Mouse (Mus musculus): ENCODE results near the gene Meis1. TPM values are rescaled to one million over a fixed set of nuclear protein-coding genes. Genes with fewer than 3 reads are reported as not detected.

The Meis1 gene
- total RNA-seq, 2 experiments from 2014 or later: 1.8 to 1.9 TPM

GRCm38 (mm10) chr11:18876886-18877625 is 141.7 kb downstream of the Meis1 start:
- no peak overlapping the region for H3K27ac ChIP-seq
- peak; percentile 61 for TF ChIP-seq CTCF (conservative IDR thresholded peaks at IDR 0.05)
- no peak overlapping the region; the same call in 1 of the 2 replicates for H3K4me3 ChIP-seq
- no peak for DNase-seq (ENCODE audit: low spot score in 2 of 2)

- no peak for TF ChIP-seq CTCF (conservative IDR thresholded peaks at IDR 0.05)
- no peak overlapping the region for H3K27ac ChIP-seq
Observed at GRCm38 (mm10) chr11:18875911-18876885, 142.6 kb downstream of the Meis1 start.

GRCm38 (mm10) chr11:18875001-18875902 is 143.5 kb downstream of the Meis1 start:
- DNase-seq (ENCODE audit: low spot score in 2 of 2): no peak
- no peak for TF ChIP-seq CTCF (conservative IDR thresholded peaks at IDR 0.05)
- Histone ChIP-seq H3K27ac (no peak overlapping the region), H3K4me3 (no peak overlapping the region)

More at GRCm38 (mm10) chr11:18875911-18876885, 142.6 kb downstream of the Meis1 start:
- DNase-seq (ENCODE audit: low spot score in 2 of 2): no peak
- no peak overlapping the region for H3K4me3 ChIP-seq

DNA sequence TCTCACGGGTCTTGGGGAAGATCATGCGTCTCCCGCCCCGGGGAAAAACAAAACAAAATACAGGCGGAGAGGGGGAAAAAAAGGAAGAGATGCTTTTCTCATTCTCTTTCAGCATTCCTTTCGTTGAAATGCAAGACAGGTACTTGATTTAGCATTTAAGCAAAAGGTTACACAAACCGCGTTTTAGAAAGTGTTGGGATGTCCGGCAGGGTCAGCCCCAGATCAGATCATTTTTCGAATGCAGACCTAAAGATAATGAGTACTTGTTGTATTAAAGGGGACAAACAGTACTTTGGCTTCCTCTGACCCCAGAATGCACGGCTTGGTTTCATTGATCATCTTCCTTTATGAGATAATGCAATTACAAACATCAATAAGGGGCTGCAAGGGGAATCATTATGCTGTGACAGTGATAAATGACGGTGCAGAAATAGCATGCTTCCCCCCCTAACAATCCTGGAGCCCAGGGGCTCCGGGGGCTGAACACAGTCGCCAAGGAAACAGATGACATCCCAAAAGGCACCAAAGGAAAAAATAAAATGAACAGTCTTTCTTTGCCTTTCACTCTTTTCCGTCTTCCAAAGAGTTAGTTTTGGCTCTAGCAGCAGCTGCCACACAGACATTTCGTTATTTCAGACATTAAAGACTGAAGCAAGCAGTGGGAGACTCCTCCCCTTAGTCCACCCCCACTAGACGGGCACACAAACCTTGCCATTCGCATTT is 144.3 kb downstream of the Meis1 start:
- no peak for TF ChIP-seq CTCF (conservative IDR thresholded peaks at IDR 0.05)
- H3K27ac ChIP-seq: no peak overlapping the region
- DNase-seq (ENCODE audit: low spot score in 2 of 2): no peak
- no peak overlapping the region for H3K4me3 ChIP-seq

- TF ChIP-seq CTCF (conservative IDR thresholded peaks at IDR 0.05): no peak
- Histone ChIP-seq H3K4me3 (no peak overlapping the region), H3K27ac (no peak overlapping the region)
- DNase-seq (ENCODE audit: low spot score in 2 of 2): no peak
Observed at GRCm38 (mm10) chr11:18873451-18874277, 145.1 kb downstream of the Meis1 start.

GRCm38 (mm10) chr11:18872793-18873192 is 146.0 kb downstream of the Meis1 start:
- Histone ChIP-seq H3K4me3 (no peak overlapping the region), H3K27ac (no peak overlapping the region)
- no peak for DNase-seq (ENCODE audit: low spot score in 2 of 2)
- TF ChIP-seq CTCF (conservative IDR thresholded peaks at IDR 0.05): no peak

DNA sequence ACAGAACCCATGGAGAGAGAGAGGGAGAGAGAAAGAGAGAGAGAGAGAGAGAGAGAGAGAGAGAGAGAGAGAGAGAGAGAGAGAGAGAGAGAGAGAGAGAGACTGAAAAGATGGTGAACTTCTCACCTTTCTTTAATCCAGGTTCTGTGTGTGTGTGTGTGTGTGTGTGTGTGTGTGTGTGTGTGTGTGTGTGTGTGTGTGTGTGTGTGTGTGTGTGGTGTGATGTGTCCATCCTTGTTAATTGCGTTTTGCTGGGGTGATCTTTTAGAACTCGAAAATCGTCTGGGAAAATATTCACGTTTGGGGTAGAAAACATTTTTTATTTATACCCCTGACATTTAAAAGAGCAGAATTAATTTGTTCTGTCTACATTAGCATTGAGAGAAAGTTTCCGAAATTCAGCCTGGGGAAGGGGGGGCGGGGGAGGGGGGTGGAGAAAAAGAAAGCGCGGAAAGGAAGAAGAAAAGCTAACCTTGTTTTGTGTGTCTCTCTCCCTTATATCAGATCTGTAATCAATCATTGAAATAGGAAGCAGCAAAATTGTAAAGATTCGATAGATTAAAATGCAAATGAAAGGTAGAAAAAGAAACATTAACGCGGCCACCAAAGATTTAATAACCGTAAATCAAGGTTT is 146.6 kb downstream of the Meis1 start:
- DNase-seq (ENCODE audit: low spot score in 2 of 2): no peak
- no peak for TF ChIP-seq CTCF (conservative IDR thresholded peaks at IDR 0.05)
- Histone ChIP-seq H3K4me3 (no peak overlapping the region), H3K27ac (no peak overlapping the region)

DNA sequence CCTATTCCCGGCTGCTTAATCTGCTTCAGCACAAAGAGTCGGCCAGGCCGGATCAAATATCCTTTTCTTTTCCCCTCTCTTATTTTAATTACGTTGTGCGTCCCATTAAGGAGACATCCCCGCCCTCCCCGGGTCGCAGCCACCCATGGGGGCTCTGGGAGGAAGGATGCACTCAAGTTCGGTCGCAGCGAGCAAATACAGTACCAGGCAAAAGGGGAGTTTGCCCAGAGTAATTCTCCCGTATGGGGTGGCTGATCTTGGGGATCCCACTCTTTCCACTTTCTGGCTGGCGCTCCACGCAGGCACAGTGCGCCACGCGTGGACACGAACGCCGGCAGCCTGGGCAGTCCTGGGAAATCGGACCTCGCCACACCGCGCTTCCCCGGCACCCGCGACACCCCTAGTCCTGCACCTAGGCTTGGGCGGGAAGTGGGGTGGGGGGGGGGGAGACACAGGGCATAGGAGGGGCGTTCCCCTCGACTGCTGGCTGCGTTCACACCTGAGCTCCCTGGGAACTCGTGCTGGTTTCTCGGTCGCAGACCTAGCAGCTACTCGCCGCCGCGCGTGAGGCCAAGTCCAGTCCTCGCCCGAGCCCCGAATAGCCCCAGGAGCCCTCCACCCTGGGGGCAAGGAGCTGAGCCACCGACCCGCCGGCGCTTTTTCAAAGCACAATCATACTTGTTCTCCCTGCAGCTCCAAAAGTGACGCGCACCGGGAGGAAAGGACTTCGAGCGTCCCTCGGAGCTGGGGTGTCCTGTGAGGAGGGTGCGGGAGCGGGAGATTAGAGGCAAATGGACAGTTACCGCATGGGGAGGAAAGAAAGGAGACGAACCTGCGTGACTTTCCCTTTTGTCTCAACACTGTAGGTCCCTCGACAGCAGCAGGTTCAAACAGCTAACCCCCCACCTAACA is 147.4 kb downstream of the Meis1 start:
- no peak for DNase-seq (ENCODE audit: low spot score in 2 of 2)
- no peak overlapping the region for H3K4me3 ChIP-seq
- no peak overlapping the region for H3K27ac ChIP-seq
- TF ChIP-seq CTCF (conservative IDR thresholded peaks at IDR 0.05): no peak

DNA sequence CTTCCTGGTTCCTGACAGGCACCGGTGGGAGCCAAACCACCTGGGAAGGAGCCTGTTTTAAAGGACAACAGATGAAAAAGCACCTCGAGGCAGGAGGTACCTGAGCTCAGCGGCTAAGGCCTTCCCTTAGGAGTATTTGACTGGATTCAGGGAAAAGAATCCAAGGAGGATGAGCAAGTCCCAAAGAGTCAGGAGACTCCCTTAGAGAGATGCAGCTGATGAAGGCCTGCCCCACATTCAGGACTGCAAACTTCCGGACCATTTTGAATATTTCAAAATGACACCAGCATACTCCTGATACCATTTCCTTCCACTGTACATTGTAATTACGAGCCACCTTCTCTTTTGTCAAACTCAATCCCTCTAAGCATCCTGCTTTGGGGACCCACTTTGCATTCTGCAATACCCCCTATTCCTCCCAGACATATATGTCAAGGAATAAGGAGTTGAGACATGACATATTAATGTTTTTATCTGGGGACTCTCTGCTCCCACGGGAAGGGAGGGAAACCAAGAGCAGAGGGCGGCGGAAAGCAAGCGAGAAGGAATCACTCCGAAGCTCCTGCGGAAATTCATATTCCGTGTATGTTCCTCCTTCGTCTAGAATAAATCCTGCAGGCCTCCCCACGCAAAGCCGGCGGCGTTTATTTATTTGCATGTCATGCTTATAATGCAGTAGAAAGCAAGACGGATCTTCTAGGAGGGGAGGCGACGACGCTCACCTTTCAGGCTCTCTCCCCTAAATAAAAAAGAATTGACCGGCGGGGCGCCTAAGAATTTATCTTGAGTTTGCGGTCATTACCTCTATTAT is 148.5 kb downstream of the Meis1 start:
- no peak overlapping the region for H3K27ac ChIP-seq

More for the DNA sequence above, 148.5 kb downstream of the Meis1 start:
- no peak for TF ChIP-seq CTCF (conservative IDR thresholded peaks at IDR 0.05)
- no peak for DNase-seq (ENCODE audit: low spot score in 2 of 2)
- no peak overlapping the region for H3K4me3 ChIP-seq

Data from layer of hippocampus, adult 2 months (tissue).